Comparison of ENCODE assay signal across 9 mouse cellular contexts in the genomic region with DNA sequence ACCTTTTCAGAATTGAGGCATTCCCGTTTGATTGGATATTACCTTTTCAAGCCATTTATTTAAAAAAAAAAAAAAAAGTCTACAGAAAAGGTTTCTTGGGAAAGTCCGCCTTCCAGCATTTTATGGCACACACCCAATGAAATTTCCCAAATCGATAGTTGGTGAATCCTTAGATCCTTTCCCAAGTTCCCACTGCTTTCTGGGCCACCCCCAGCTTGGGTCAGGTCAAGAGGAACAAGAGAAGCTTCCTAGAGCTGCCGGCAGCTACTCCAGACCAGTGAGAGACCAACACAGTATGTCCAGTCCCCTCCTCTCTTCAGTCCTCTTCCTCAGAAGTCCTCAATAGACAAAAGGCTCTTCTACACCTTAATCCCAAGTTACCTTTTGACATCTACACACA. TPM values are rescaled to one million over a fixed set of nuclear protein-coding genes. Genes with fewer than 3 reads are reported as not detected.
DNase-seq lines count a peak whose midpoint lies in the region; ATAC-seq and TF ChIP-seq lines count a peak whose summit lies in the region.
"Had no signal": no experiment of that assay in that cellular context is flagged by ENCODE, and none has a peak within 500 bp of the region (broad histone marks: within the 10 kb centered on the region; RNA-seq: fewer than 3 reads in every experiment).

No protein-coding gene starts in this region.

- 16% methylated on average over 4 of the region's 4 CpGs for WGBS in heart, embryonic 14.5 days
- 7% methylated on average over 4 of the region's 4 CpGs for WGBS in embryonic facial prominence, embryonic 11.5 days
- WGBS in intestine, postnatal 0 days = 9% methylated on average over 4 of the region's 4 CpGs
- 22% methylated on average over 4 of the region's 4 CpGs for WGBS in midbrain, embryonic 15.5 days

- peak overlapping the region; percentile 72 for H3K4me2 ChIP-seq in heart, embryonic 14.5 days (ENCODE audit: low read length)
- peak overlapping the region; percentile 50 for H3K4me2 ChIP-seq in embryonic facial prominence, embryonic 11.5 days (ENCODE audit: low read depth, low read length)
- peak overlapping the region; percentile 64 for H3K4me2 ChIP-seq in intestine, postnatal 0 days (replicated peaks; ENCODE audit: low read depth)
- peak overlapping the region; percentile 50 for H3K4me2 ChIP-seq in midbrain, embryonic 15.5 days

- peaks cover 8 to 13% of the 10 kb centered on the region in 2 experiments for H3K4me1 ChIP-seq in heart, embryonic 14.5 days (ENCODE audit: control insufficient read depth in 2 of 2, insufficient read depth in 2 of 2, low read length in 2 of 2)
- no peaks in the 10 kb centered on the region for H3K4me1 ChIP-seq in embryonic facial prominence, embryonic 11.5 days (ENCODE audit: control insufficient read depth, insufficient read depth, low read length)
- peaks cover 5% of the 10 kb centered on the region for H3K4me1 ChIP-seq in intestine, postnatal 0 days (replicated peaks; ENCODE audit: control insufficient read depth, insufficient read depth, low read length)
- peaks cover 28% of the 10 kb centered on the region for H3K4me1 ChIP-seq in midbrain, embryonic 15.5 days

- intact Hi-C loops in heart, postnatal 36 days (cut with DNase I) = loop anchor here (5.0 kb wide), 1 partner anchor 39 kb away; the partner anchor contains the start of gene Egln3

- H3K4me3 ChIP-seq in heart, embryonic 14.5 days (ENCODE audit: control insufficient read depth in 1 of 2, insufficient read depth in 1 of 2, low read depth in 1 of 2, low read length in 2 of 2) = peak overlapping the region; percentile 31 to 37
- H3K4me3 ChIP-seq in embryonic facial prominence, embryonic 11.5 days (ENCODE audit: low read depth, low read length) = peak overlapping the region; percentile 28
- H3K4me3 ChIP-seq in intestine, postnatal 0 days (ENCODE audit: low read depth, low read length) = peak overlapping the region; percentile 31
- H3K4me3 ChIP-seq in midbrain, embryonic 15.5 days = peak overlapping the region; percentile 25

- 0 out of 2 replicates have a peak, but pooled peaks cover 3% of the 10 kb centered on the region for H3K27me3 ChIP-seq in heart, embryonic 14.5 days (ENCODE audit: control insufficient read depth, insufficient read depth, low read length)
- H3K27me3 ChIP-seq in embryonic facial prominence, embryonic 11.5 days (ENCODE audit: control insufficient read depth, insufficient read depth, low read length) = no peaks in the 10 kb centered on the region
- H3K27me3 ChIP-seq in intestine, postnatal 0 days (replicated peaks; ENCODE audit: control insufficient read depth, insufficient read depth, low read length) = no peaks in the 10 kb centered on the region
- peaks cover 16% of the 10 kb centered on the region for H3K27me3 ChIP-seq in midbrain, embryonic 15.5 days (replicated peaks)
- H3K27me3 ChIP-seq: CH12.LX had no signal

- H3K9ac ChIP-seq in heart, embryonic 14.5 days (ENCODE audit: low read length) = peak overlapping the region; percentile 64
- no peak overlapping the region for H3K9ac ChIP-seq in embryonic facial prominence, embryonic 11.5 days (replicated peaks; ENCODE audit: low read length)
- H3K9ac ChIP-seq in intestine, postnatal 0 days (ENCODE audit: low read depth, low read length) = peak overlapping the region; percentile 5; the same call in 1 of the 2 replicates
- no peak overlapping the region for H3K9ac ChIP-seq in midbrain, embryonic 15.5 days

- H3K9me3 ChIP-seq in heart, embryonic 14.5 days (ENCODE audit: control insufficient read depth, low read length) = 0 out of 2 replicates have a peak, but pooled peaks cover 2% of the 10 kb centered on the region
- no peaks in the 10 kb centered on the region for H3K9me3 ChIP-seq in embryonic facial prominence, embryonic 11.5 days (replicated peaks; ENCODE audit: control insufficient read depth, low read length)
- H3K9me3 ChIP-seq in intestine, postnatal 0 days (ENCODE audit: control insufficient read depth) = no peaks in the 10 kb centered on the region
- no peaks in the 10 kb centered on the region for H3K9me3 ChIP-seq in midbrain, embryonic 15.5 days

- no peak for ATAC-seq in heart, embryonic 14.5 days (ENCODE audit: insufficient number of reproducible peaks, insufficient read depth, low FRiP score, low read depth)
- ATAC-seq in embryonic facial prominence, embryonic 11.5 days (replicated peaks; ENCODE audit: insufficient number of reproducible peaks, low FRiP score, low TSS enrichment, low read depth) = no peak
- ATAC-seq in intestine, postnatal 0 days = no peak
- no peak for ATAC-seq in midbrain, embryonic 15.5 days (replicated peaks)

- H3K36me3 ChIP-seq in heart, embryonic 14.5 days (ENCODE audit: control insufficient read depth, insufficient read depth, low read length) = no peaks in the 10 kb centered on the region
- H3K36me3 ChIP-seq in embryonic facial prominence, embryonic 11.5 days (replicated peaks; ENCODE audit: control insufficient read depth, insufficient read depth, low read depth, low read length) = no peaks in the 10 kb centered on the region
- H3K36me3 ChIP-seq in intestine, postnatal 0 days (ENCODE audit: control insufficient read depth, insufficient read depth) = no peaks in the 10 kb centered on the region
- no peaks in the 10 kb centered on the region for H3K36me3 ChIP-seq in midbrain, embryonic 15.5 days (replicated peaks)

- H3K27ac ChIP-seq in heart, embryonic 14.5 days (replicated peaks in 1 of 2; ENCODE audit: control insufficient read depth in 1 of 2, insufficient read depth in 1 of 2, low read depth in 2 of 2, low read length in 2 of 2) = no peak overlapping the region; a peak in 1 of 4 replicates
- no peak overlapping the region for H3K27ac ChIP-seq in embryonic facial prominence, embryonic 11.5 days (replicated peaks; ENCODE audit: low read depth, low read length)
- peak overlapping the region; percentile 87 for H3K27ac ChIP-seq in intestine, postnatal 0 days (ENCODE audit: low read depth, low read length)
- H3K27ac ChIP-seq in midbrain, embryonic 15.5 days = no peak overlapping the region

- no peak for DNase-seq in heart, postnatal 36 days
- no peak for DNase-seq in embryonic facial prominence, embryonic 11.5 days (ENCODE audit: low spot score)
- DNase-seq in frontal cortex, postnatal 36 days (ENCODE audit: low spot score in 2 of 2) = no peak
- no peak for DNase-seq in right cerebral cortex, postnatal 36 days (ENCODE audit: low spot score in 2 of 2)
- no peak for DNase-seq in thymus, postnatal 36 days

- no peak for TF ChIP-seq CTCF in intestine, postnatal 0 days (IDR thresholded peaks at IDR 0.05; ENCODE audit: low read depth)

RNA-seq across cellular contexts. Expression of gene Egln3, which starts 40.5 kb away (rescaled TPM):
- 13.8 and 14.9 TPM in 2 replicates for polyA plus RNA-seq in heart, embryonic 14.5 days (2014; fragmentation: Nextera tagmentation; extraction: Ambion mirVana)
- total RNA-seq in heart, postnatal 36 days (2021) = 10 to 100 TPM; 56.1 to 78.5 TPM
- 5.8 TPM in 2 replicates for polyA plus RNA-seq in embryonic facial prominence, embryonic 11.5 days (2014; fragmentation: Nextera tagmentation; extraction: Ambion mirVana)
- 39.2 and 41.9 TPM in 2 replicates for polyA plus RNA-seq in intestine, postnatal 0 days (2015; fragmentation: Nextera tagmentation; extraction: Ambion mirVana)
- 4.8 and 5.3 TPM in 2 replicates for polyA plus RNA-seq in midbrain, embryonic 15.5 days (2015; fragmentation: Nextera tagmentation; extraction: Ambion mirVana)

Comparison
In these comparisons a context has a peak if more than half of its experiments do, and no peak if none do; other contexts are left out.
1. H3K9ac ChIP-seq: peak in heart, embryonic 14.5 days (single experiment) and intestine, postnatal 0 days (single experiment); none in embryonic facial prominence, embryonic 11.5 days (single experiment) and midbrain, embryonic 15.5 days (single experiment).
2. Peak in every context shown above with its lines, with median percentiles within 50 percentile points of each other: H3K4me2 ChIP-seq and H3K4me3 ChIP-seq.